Mouse (Mus musculus) liver, embryonic 15.5 days (tissue): Measurements from ENCODE around the gene Cdk17. TPM values are rescaled to one million over a fixed set of nuclear protein-coding genes. Genes with fewer than 3 reads are reported as not detected.

Experiments used
- ATAC-seq: fragments of 200-750 bp; cut with Nextera tagmentation; 2 replicates; pipeline ENCODE4 v1.8.0; 2017; ENCODE audit warnings: moderate number of reproducible peaks, mild to moderate bottlenecking, moderate library complexity; ENCODE audit not compliant: insufficient read depth
- H3K27ac ChIP-seq: fragments of 300-500 bp; sonication (generic); replicated peaks from 2 replicates; pipeline ENCODE4 v1.5.1; 2015; ENCODE audit warnings: mild to moderate bottlenecking, inconsistent platforms
- H3K27me3 ChIP-seq: fragments of 300-500 bp; sonication (generic); 2 replicates; pipeline ENCODE4 v1.6.1; 2015; ENCODE audit warnings: mild to moderate bottlenecking, inconsistent platforms
- H3K36me3 ChIP-seq: fragments of 300-500 bp; sonication (generic); replicated peaks from 2 replicates; pipeline ENCODE4 v1.6.1; 2015; ENCODE audit warnings: moderate library complexity, mild to moderate bottlenecking, inconsistent platforms
- H3K4me1 ChIP-seq: fragments of 300-500 bp; sonication (generic); replicated peaks from 2 replicates; pipeline ENCODE4 v1.6.1; 2015; ENCODE audit warnings: inconsistent platforms
- H3K4me2 ChIP-seq: fragments of 300-500 bp; sonication (generic); 2 replicates; pipeline ENCODE4 v1.6.1; 2015; ENCODE audit warnings: moderate library complexity, mild to moderate bottlenecking, inconsistent platforms
- H3K4me3 ChIP-seq: fragments of 300-500 bp; sonication (generic); replicated peaks from 2 replicates; pipeline ENCODE4 v1.5.1; 2015; ENCODE audit warnings: mild to moderate bottlenecking, inconsistent platforms
- H3K9ac ChIP-seq: fragments of 300-500 bp; sonication (generic); 2 replicates; pipeline ENCODE4 v1.6.1; 2015; ENCODE audit warnings: moderate library complexity, mild to moderate bottlenecking, inconsistent platforms
- H3K9me3 ChIP-seq: fragments of 300-500 bp; sonication (generic); replicated peaks from 2 replicates; pipeline ENCODE4 v1.6.1; 2016; ENCODE audit warnings: inconsistent platforms
- whole genome bisulfite sequencing: fragments of 180-500 bp; shearing (Covaris S2); methylation state at CpG from one replicate; pipeline ENCODE4 v1.1.7; 2015; ENCODE audit warnings: mixed read lengths; ENCODE audit not compliant: insufficient replicate concordance; 5-methylcytosine and 5-hydroxymethylcytosine counted together
- polyA plus RNA-seq: library from polyadenylated mRNA; unstranded; fragments of >200 nt; fragmentation: Nextera tagmentation; extraction: Ambion mirVana; gene quantifications from 2 replicates; pipeline ENCODE4 v1.2.1, GENCODE M21; 2015

The Cdk17 gene
- polyA plus RNA-seq: 10.1 and 11.0 TPM in 2 replicates

- Histone ChIP-seq H3K4me3 (peak within 1 kb of the TSS; percentile 100), H3K27ac (peak within 1 kb of the TSS; percentile 96), H3K27me3 (no peaks in the 10 kb centered on the region), H3K9ac (peak within 1 kb of the TSS; percentile 98), H3K4me1 (peaks cover 50% of the 10 kb centered on the region), H3K9me3 (no peaks in the 10 kb centered on the region), H3K36me3 (no peaks in the 10 kb centered on the region), H3K4me2 (peak within 1 kb of the TSS; percentile 70)
- under 1% methylated on average over 95 of the region's 97 CpGs for WGBS
- ATAC-seq: peak; percentile 79
Observed at GRCm38 (mm10) chr10:93160807-93161510, at the start of gene Cdk17. Gene Cdk17 (plus strand): TSS chr10:93160875.

- Histone ChIP-seq H3K9ac (no peak overlapping the region), H3K36me3 (no peaks in the 10 kb centered on the region), H3K27me3 (no peaks in the 10 kb centered on the region), H3K9me3 (no peaks in the 10 kb centered on the region), H3K27ac (no peak overlapping the region), H3K4me1 (peaks cover 11% of the 10 kb centered on the region), H3K4me2 (no peak overlapping the region), H3K4me3 (no peak overlapping the region)
- no peak for ATAC-seq
- 54% methylated on average over 8 of the region's 8 CpGs for WGBS
Observed at GRCm38 (mm10) chr10:93111412-93111811, 49.3 kb upstream of the Cdk17 start.

GRCm38 (mm10) chr10:93112021-93112420 is 48.7 kb upstream of the Cdk17 start:
- no peaks in the 10 kb centered on the region for H3K27me3 ChIP-seq
- H3K36me3 ChIP-seq: no peaks in the 10 kb centered on the region
- WGBS: 78% methylated on average over 6 of the region's 6 CpGs
- no peak overlapping the region for H3K4me3 ChIP-seq
- no peak overlapping the region for H3K9ac ChIP-seq
- no peak overlapping the region for H3K27ac ChIP-seq
- no peaks in the 10 kb centered on the region for H3K9me3 ChIP-seq
- peaks cover 11% of the 10 kb centered on the region for H3K4me1 ChIP-seq
- no peak for ATAC-seq
- H3K4me2 ChIP-seq: no peak overlapping the region

GRCm38 (mm10) chr10:93113968-93114367 is 46.7 kb upstream of the Cdk17 start:
- no peak for ATAC-seq
- no peak overlapping the region for H3K27ac ChIP-seq
- no peak overlapping the region for H3K4me2 ChIP-seq
- no peak overlapping the region for H3K4me3 ChIP-seq
- H3K36me3 ChIP-seq: no peaks in the 10 kb centered on the region
- H3K27me3 ChIP-seq: no peaks in the 10 kb centered on the region
- H3K4me1 ChIP-seq: peaks cover 11% of the 10 kb centered on the region
- H3K9me3 ChIP-seq: no peaks in the 10 kb centered on the region
- no peak overlapping the region for H3K9ac ChIP-seq
- 74% methylated on average over 8 of the region's 8 CpGs for WGBS

DNA sequence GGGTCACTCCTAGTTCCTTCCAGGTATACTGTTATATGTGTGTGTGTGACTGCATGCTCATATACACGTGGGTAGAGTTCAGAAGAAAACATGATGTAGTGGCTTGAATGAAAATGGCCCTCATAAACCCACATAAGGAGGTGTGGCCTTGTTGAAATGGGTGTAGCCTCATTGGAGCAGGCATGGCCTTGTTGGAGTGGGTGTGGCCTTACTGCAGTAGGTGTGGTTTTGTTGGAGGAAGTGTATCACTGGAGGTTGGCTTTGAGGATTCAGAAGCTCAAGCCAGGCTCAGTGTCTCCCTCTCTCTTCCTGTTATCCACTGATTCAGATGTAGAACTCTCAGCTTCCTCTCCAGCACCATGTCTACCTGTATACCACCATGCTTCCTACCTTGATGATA is 45.9 kb upstream of the Cdk17 start:
- H3K27ac ChIP-seq: no peak overlapping the region
- H3K9ac ChIP-seq: no peak overlapping the region
- 73% methylated on average over 1 of the region's 1 CpGs for WGBS
- no peak overlapping the region for H3K4me3 ChIP-seq
- ATAC-seq: no peak
- peaks cover 11% of the 10 kb centered on the region for H3K4me1 ChIP-seq
- H3K36me3 ChIP-seq: no peaks in the 10 kb centered on the region
- H3K4me2 ChIP-seq: no peak overlapping the region
- no peaks in the 10 kb centered on the region for H3K27me3 ChIP-seq
- no peaks in the 10 kb centered on the region for H3K9me3 ChIP-seq

GRCm38 (mm10) chr10:93115743-93116142 is 44.9 kb upstream of the Cdk17 start:
- no peak for ATAC-seq
- H3K4me3 ChIP-seq: no peak overlapping the region
- H3K9me3 ChIP-seq: no peaks in the 10 kb centered on the region
- WGBS: 30% methylated on average over 1 of the region's 1 CpGs
- no peak overlapping the region for H3K9ac ChIP-seq
- no peaks in the 10 kb centered on the region for H3K27me3 ChIP-seq
- no peaks in the 10 kb centered on the region for H3K36me3 ChIP-seq
- H3K4me1 ChIP-seq: peaks cover 11% of the 10 kb centered on the region
- H3K4me2 ChIP-seq: no peak overlapping the region
- H3K27ac ChIP-seq: no peak overlapping the region

- no peaks in the 10 kb centered on the region for H3K36me3 ChIP-seq
- H3K4me3 ChIP-seq: no peak overlapping the region
- peaks cover 20% of the 10 kb centered on the region for H3K4me1 ChIP-seq
- no peak overlapping the region for H3K4me2 ChIP-seq
- H3K9me3 ChIP-seq: no peaks in the 10 kb centered on the region
- no peak overlapping the region for H3K27ac ChIP-seq
- ATAC-seq: no peak
- H3K9ac ChIP-seq: no peak overlapping the region
- no peaks in the 10 kb centered on the region for H3K27me3 ChIP-seq
- 58% methylated on average over 3 of the region's 3 CpGs for WGBS
Observed at GRCm38 (mm10) chr10:93116636-93117035, 44.0 kb upstream of the Cdk17 start.

- H3K36me3 ChIP-seq: no peaks in the 10 kb centered on the region
- WGBS: 71% methylated on average over 5 of the region's 5 CpGs
- H3K4me1 ChIP-seq: peaks cover 30% of the 10 kb centered on the region
- no peak for ATAC-seq
- no peaks in the 10 kb centered on the region for H3K27me3 ChIP-seq
- H3K4me2 ChIP-seq: no peak overlapping the region
- H3K9ac ChIP-seq: no peak overlapping the region
- H3K27ac ChIP-seq: no peak overlapping the region
- no peaks in the 10 kb centered on the region for H3K9me3 ChIP-seq
- no peak overlapping the region for H3K4me3 ChIP-seq
Observed at GRCm38 (mm10) chr10:93119809-93120208, 40.9 kb upstream of the Cdk17 start.

GRCm38 (mm10) chr10:93121262-93121860 is 39.3 kb upstream of the Cdk17 start:
- ATAC-seq: no peak
- no peaks in the 10 kb centered on the region for H3K36me3 ChIP-seq
- no peaks in the 10 kb centered on the region for H3K9me3 ChIP-seq
- WGBS: 55% methylated on average over 6 of the region's 6 CpGs
- H3K4me3 ChIP-seq: no peak overlapping the region
- no peak overlapping the region for H3K4me2 ChIP-seq
- H3K4me1 ChIP-seq: peaks cover 39% of the 10 kb centered on the region
- no peak overlapping the region for H3K9ac ChIP-seq
- H3K27ac ChIP-seq: no peak overlapping the region
- no peaks in the 10 kb centered on the region for H3K27me3 ChIP-seq

GRCm38 (mm10) chr10:93122399-93123184 is 38.1 kb upstream of the Cdk17 start:
- Histone ChIP-seq H3K4me1 (peaks cover 45% of the 10 kb centered on the region), H3K9me3 (no peaks in the 10 kb centered on the region), H3K27me3 (no peaks in the 10 kb centered on the region), H3K9ac (no peak overlapping the region), H3K4me2 (no peak overlapping the region), H3K27ac (no peak overlapping the region), H3K36me3 (no peaks in the 10 kb centered on the region), H3K4me3 (no peak overlapping the region)
- 25% methylated on average over 12 of the region's 12 CpGs for WGBS
- ATAC-seq: no peak

GRCm38 (mm10) chr10:93123310-93123709 is 37.4 kb upstream of the Cdk17 start:
- Histone ChIP-seq H3K4me3 (no peak overlapping the region), H3K27ac (no peak overlapping the region; the same call in 1 of the 2 replicates), H3K27me3 (no peaks in the 10 kb centered on the region), H3K36me3 (no peaks in the 10 kb centered on the region), H3K4me1 (peaks cover 45% of the 10 kb centered on the region), H3K9ac (no peak overlapping the region), H3K4me2 (peak overlapping the region; percentile 58), H3K9me3 (no peaks in the 10 kb centered on the region)
- no peak for ATAC-seq
- 24% methylated on average over 4 of the region's 4 CpGs for WGBS
